Mouse (Mus musculus): Measurements from ENCODE around the gene Ppp3ca.

Ppp3ca gene

GRCm38 (mm10) chr3:136911276-136911675 lies 241.4 kb downstream of the Ppp3ca start:
- DNase-seq (ENCODE audit: low read depth), result no peak

DNA sequence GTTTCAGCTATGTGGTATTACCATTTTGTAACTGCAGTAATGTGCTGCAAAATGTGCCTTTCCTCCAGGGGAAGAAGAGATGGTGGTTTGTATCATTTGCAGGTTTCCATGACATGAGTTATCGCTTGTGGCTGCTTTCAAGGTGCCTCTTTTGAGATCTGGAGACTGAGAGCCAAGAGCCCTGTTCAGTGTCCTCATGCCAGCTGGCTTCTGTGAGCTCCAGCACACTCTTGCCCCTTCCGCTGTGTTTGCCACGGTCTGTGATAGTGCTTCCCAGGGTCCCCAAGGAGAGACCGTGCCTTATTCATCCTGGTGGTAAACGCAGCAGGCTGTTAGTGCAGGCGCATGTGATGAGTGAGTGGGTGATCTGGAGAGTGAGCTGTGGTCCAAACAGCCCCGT lies 247.2 kb downstream of the Ppp3ca start:
- DNase-seq (ENCODE audit: low read depth), result no peak

- DNase-seq (ENCODE audit: low read depth), result no peak
Measured at GRCm38 (mm10) chr3:136933071-136933470, 263.1 kb downstream of the Ppp3ca start.

GRCm38 (mm10) chr3:136940733-136941601 lies 271.0 kb downstream of the Ppp3ca start:
- peak; percentile 3 for DNase-seq (ENCODE audit: low read depth)

DNA sequence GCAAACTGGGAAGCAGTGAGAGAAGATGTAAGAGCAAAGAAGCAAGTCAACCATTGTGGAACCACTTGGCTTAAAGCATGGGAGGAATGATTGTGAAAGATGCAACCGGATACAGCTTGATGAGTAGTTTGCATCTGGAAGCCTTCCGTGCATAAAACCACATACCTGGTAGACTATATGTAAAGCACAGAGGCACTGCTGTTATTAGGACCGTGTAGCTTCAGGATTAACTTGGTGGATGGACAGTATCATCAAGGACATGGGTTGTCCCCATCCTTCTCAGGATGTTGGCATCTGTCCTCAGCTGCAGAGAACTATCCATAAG lies 271.6 kb downstream of the Ppp3ca start:
- DNase-seq (ENCODE audit: low read depth), result no peak

- DNase-seq (ENCODE audit: low read depth), result no peak
Measured at GRCm38 (mm10) chr3:136945550-136945949, 275.6 kb downstream of the Ppp3ca start.

GRCm38 (mm10) chr3:136946662-136947061 lies 276.7 kb downstream of the Ppp3ca start:
- DNase-seq (ENCODE audit: low read depth), result no peak

- DNase-seq (ENCODE audit: low read depth), result no peak
Measured at GRCm38 (mm10) chr3:136948142-136948541, 278.2 kb downstream of the Ppp3ca start.

DNA sequence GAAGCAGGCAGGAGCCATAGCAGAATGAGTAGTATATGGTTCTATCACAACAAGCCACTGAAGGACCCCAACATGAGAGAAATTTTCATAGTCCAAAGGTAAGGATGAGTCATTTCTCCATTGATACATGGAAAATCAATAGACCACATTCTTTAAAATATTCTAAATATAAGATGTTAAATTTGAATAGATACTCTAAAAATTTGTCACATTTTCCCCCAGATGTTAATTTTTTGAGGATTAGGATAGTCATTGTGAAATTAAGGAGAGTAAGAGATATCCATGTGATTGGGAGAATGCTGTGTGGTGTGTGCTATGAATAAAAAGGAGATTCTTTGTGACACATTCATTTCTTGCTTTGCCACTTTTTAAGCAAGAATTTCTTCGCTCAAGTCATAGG lies 281.9 kb downstream of the Ppp3ca start:
- no peak for DNase-seq (ENCODE audit: low read depth)

DNA sequence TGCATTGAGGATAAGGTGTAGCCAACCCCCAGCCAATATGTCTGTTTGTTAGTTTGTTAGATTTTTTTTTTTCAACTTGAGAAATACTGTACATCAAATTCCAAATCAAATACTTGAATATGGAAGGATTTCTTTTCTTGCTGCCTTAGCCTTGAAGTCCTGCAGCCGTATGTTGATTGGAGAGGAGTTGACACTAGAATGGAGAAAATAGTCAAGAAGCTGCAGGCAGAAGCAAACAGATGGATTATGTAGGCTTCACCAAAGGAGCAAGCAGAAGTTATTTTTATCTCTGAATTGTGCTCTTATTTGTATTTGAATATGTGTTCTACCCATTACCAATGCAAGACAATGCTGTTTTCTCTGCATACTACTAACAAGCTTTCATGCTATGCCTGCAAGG lies 282.9 kb downstream of the Ppp3ca start:
- DNase-seq (ENCODE audit: low read depth), result no peak

DNA sequence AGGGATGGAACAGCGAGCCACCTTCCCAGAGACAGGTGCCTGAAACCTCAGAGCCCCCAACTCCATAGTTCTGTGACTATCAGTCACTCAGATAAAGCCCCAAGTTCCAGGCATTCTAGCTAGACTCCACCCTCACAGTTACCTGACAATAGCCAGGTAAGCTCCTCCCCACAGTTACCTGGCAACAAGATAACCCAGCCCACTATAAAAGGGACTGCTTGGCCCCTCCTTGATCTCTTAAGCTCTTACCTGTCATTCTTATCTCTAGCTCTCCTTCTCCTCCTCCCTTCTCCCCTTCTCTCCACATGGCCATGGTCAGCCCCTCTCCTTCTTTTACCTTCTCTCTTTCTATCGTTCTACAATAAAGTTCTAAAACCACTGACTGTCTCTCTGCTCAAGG lies 285.1 kb downstream of the Ppp3ca start:
- DNase-seq (ENCODE audit: low read depth), result no peak

GRCm38 (mm10) chr3:136960314-136960713 lies 290.4 kb downstream of the Ppp3ca start:
- no peak for DNase-seq (ENCODE audit: low read depth)

GRCm38 (mm10) chr3:136966786-136967185 lies 296.9 kb downstream of the Ppp3ca start:
- DNase-seq (ENCODE audit: low read depth), result no peak

DNA sequence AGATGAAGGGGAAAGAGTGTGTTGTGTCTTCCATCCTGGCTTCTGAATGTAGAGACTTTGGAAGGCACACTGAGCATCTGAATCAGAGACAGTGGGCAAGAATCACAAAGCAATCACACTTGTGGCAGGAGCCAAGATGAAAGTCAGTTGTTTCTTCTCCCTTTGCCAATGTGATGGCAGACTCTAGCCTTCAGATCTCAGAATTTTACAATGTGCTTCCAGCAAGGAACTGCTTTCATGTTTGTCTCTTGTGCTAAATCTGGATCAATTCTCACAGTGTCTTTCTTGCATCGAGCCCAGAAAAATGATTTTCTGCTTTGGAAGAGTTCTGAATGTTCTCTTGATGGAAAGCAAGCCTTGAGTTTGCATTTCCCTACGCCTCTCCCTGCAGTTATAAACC lies 297.6 kb downstream of the Ppp3ca start:
- DNase-seq (ENCODE audit: low read depth), result no peak

GRCm38 (mm10) chr3:136969796-136970195 lies 299.9 kb downstream of the Ppp3ca start:
- no peak for DNase-seq (ENCODE audit: low read depth)

DNA sequence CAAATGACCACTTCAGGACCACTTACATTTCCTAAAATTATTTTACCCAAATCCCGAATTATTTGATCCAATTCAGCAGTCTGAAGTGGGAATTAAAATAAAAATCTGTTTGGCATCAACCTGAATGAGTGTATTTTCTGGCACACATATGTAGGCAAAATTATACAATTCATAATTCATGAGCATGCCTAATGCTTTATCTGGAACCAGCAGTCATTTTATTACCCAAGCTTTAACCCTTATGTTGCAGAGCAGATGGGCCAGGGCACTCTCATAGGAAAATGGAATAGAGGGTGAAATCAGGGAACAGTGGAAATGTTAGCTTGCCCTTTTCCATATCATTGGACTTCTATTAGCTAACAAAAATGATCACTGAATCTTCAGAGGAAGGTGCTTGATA lies 307.9 kb downstream of the Ppp3ca start:
- DNase-seq (ENCODE audit: low read depth), result no peak

DNA sequence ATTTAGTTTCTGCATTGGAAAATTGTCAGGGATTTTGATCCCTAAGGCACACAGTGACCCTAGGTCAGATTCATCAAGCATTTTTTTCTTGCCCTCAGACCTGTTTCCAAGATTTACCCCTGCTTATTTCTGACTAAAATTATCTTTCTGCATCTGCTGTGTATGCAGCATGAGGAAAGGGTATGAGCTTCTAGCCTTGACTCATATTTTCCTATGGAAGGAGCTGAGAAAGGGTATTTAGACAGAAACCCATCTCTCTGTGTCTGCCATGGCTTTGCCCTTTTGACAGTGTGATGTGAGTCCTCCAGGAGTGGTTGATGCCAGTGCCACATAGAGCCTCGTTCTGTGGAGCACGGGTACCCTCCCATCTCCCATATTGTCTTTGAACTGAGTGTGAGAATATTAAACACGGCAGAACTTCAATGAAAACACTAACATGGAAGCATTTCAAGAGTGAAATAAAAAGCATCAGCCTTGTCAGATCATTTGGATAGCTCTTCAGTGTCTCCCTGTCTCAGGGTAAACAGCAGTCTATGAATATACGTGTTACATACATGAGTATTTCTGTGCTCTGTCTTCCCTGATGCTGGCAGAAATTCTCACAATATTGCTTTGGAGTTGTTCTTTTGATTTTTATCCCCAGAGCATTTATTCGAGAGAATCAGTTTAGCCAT lies 311.1 kb downstream of the Ppp3ca start:
- no peak for DNase-seq (ENCODE audit: low read depth)

- no peak for DNase-seq (ENCODE audit: low read depth)
Measured at GRCm38 (mm10) chr3:136981589-136981924, 311.6 kb downstream of the Ppp3ca start.

GRCm38 (mm10) chr3:136982021-136982420 lies 312.1 kb downstream of the Ppp3ca start:
- no peak for DNase-seq (ENCODE audit: low read depth)

DNA sequence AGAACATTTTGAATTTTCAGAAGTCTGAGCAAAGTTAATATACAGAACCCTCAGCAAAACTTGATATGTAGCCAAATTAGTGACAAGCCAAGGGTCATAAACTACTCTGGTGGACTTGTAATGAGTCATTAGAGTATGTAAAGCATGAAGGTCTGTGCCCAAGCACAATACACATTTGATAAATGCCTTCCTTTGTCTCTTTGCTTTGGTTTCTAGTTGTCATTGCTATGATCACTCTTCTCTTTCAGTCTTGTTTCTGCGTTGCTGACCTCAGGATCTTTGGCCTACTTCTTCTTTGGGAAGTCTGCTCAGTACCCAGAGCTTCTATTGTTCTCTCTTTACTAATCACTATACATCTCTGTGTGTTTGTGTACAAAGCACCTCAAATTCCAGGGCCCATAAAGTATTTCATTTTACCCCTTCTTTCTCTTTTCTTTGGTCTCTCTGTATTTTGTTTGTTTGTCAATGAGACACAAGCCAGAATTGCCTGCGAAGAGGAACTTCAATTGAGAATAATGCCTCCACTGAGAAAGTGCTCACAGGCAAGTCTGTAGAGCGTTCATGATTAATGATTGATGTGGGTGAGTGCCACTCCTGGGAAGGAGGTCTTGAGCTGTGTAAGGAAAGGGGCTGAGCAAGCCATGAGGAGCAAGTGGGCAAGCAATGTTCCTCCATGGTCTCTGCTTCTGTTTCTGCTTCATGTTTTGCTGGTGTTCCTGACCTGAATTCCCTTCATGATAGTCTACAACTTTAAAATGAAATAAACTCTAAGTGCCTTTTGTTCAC lies 316.4 kb downstream of the Ppp3ca start:
- no peak for DNase-seq (ENCODE audit: low read depth)

Data from c-Kit-positive CD71-positive TER-119-negative erythroid progenitor cells, embryonic 14.5 days (primary cell).